Mouse (Mus musculus) embryonic facial prominence, embryonic 15.5 days (tissue): ENCODE results near the gene Atp12a. TPM values are rescaled to one million over a fixed set of nuclear protein-coding genes. Genes with fewer than 3 reads are reported as not detected.
A peak's percentile ranks its signal among the peaks of the same experiment; 100 is the strongest.

ENCODE experiments used
- ATAC-seq: fragments of 200-750 bp; cut with Nextera tagmentation; 2 replicates; pipeline ENCODE4 v1.8.0; 2017; ENCODE audit warnings: low read depth, moderate TSS enrichment; ENCODE audit not compliant: insufficient number of reproducible peaks, low FRiP score, low TSS enrichment
- H3K27ac ChIP-seq: fragments of 300-500 bp; sonication (generic); replicated peaks from 2 replicates; pipeline ENCODE4 v1.5.1; 2015; ENCODE audit warnings: mild to moderate bottlenecking, inconsistent platforms
- H3K27me3 ChIP-seq: fragments of 300-500 bp; sonication (generic); 2 replicates; pipeline ENCODE4 v1.6.1; 2015; ENCODE audit warnings: inconsistent platforms
- H3K36me3 ChIP-seq: fragments of 300-500 bp; sonication (generic); 2 replicates; pipeline ENCODE4 v1.6.1; 2015; ENCODE audit warnings: mild to moderate bottlenecking, inconsistent platforms
- H3K4me1 ChIP-seq: fragments of 300-500 bp; sonication (generic); 2 replicates; pipeline ENCODE4 v1.6.1; 2015; ENCODE audit warnings: inconsistent platforms
- H3K4me2 ChIP-seq: fragments of 300-500 bp; sonication (generic); replicated peaks from 2 replicates; pipeline ENCODE4 v1.6.1; 2015; ENCODE audit warnings: mild to moderate bottlenecking, inconsistent platforms
- H3K4me3 ChIP-seq: fragments of 300-500 bp; sonication (generic); replicated peaks from 2 replicates; pipeline ENCODE4 v1.5.1; 2015; ENCODE audit warnings: mild to moderate bottlenecking, inconsistent platforms
- H3K9ac ChIP-seq: fragments of 300-500 bp; sonication (generic); 2 replicates; pipeline ENCODE4 v1.6.1; 2015; ENCODE audit warnings: inconsistent platforms
- H3K9me3 ChIP-seq: fragments of 300-500 bp; sonication (generic); replicated peaks from 2 replicates; pipeline ENCODE4 v1.6.1; 2016; ENCODE audit warnings: inconsistent platforms
- WGBS: fragments of 180-500 bp; shearing (Covaris S2); methylation state at CpG from one replicate; pipeline ENCODE4 v1.1.7; 2015; 5-methylcytosine and 5-hydroxymethylcytosine counted together
- polyA plus RNA-seq: library from polyadenylated mRNA; unstranded; fragments of >200 nt; fragmentation: Nextera tagmentation; extraction: Ambion mirVana; gene quantifications from 2 replicates; pipeline ENCODE4 v1.2.1, GENCODE M21; 2015

The Atp12a gene
- polyA plus RNA-seq, 1 experiment from 2014 or later, result 0.64 TPM

DNA sequence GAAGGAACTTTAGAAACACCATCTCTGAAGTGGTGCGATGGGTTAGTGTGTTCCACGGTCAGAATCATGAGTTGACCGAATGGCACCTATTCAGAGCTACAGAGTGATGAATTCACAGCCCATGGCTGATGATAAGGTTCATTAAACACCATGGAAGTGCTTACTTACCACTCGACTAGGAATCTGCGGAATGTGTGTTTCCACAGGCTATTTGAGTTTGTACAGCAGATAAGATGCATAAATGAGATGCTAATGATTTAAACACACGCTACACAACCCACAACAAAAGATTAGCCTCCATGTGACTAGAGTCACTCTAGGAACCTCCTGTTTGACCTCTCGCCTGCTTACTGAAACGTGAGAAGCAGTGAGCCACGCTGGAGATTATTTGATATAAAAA lies 14.5 kb downstream of the Atp12a start:
- H3K27ac ChIP-seq, result no peak overlapping the region

DNA sequence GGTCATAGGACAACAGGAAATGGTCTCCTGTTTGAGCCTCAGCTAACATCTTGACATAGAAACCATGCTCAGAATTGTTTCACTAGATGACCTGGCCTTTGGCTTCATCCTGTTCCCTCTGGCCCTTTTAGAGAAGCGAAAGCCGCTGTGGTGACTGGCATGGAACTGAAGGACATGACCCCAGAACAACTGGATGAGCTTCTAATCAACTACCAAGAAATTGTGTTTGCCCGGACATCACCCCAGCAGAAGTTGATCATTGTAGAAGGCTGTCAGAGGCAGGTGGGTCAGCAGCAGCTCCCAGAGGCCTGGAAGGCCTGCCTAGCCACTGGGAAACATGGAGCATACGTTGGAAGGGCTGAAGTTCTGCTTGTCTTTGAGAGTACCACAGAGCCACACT lies 17.5 kb downstream of the Atp12a start:
- no peak for ATAC-seq
- Histone ChIP-seq H3K9ac (no peak overlapping the region), H3K36me3 (no peaks in the 10 kb centered on the region), H3K4me3 (no peak overlapping the region), H3K27ac (no peak overlapping the region), H3K27me3 (no peaks in the 10 kb centered on the region), H3K9me3 (no peaks in the 10 kb centered on the region), H3K4me2 (no peak overlapping the region), H3K4me1 (no peaks in the 10 kb centered on the region)
- 77% methylated on average over 4 of the region's 4 CpGs for WGBS

More for the DNA sequence above, 14.5 kb downstream of the Atp12a start:
- H3K4me2 ChIP-seq, result no peak overlapping the region
- no peaks in the 10 kb centered on the region for H3K4me1 ChIP-seq
- no peaks in the 10 kb centered on the region for H3K9me3 ChIP-seq
- no peaks in the 10 kb centered on the region for H3K27me3 ChIP-seq
- H3K9ac ChIP-seq, result no peak overlapping the region
- H3K4me3 ChIP-seq, result no peak overlapping the region
- no peaks in the 10 kb centered on the region for H3K36me3 ChIP-seq
- 57% methylated on average over 9 of the region's 9 CpGs for WGBS
- no peak for ATAC-seq

DNA sequence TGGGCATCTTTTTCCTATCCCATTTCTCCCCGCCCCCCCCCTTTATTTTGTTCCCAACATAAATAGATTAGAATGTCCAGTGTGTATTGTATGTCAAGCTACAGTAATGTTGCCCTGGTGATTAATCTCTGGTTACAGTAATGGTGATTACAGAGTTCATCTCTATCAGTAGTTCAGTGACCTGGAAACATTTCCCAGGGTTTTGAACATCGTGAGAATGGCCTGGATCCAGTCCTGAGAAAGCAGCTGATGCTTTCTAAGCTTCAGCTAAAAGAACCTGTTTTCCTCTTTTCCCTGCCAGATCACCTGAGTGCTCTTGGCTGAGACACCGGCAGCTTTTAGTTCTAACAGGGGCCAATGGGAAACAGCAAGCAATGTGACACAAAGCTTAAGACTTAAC lies 25.4 kb downstream of the Atp12a start:
- Histone ChIP-seq H3K4me1 (no peaks in the 10 kb centered on the region), H3K36me3 (no peaks in the 10 kb centered on the region), H3K9me3 (no peaks in the 10 kb centered on the region), H3K4me2 (no peak overlapping the region), H3K4me3 (no peak overlapping the region), H3K27me3 (no peaks in the 10 kb centered on the region), H3K9ac (no peak overlapping the region), H3K27ac (no peak overlapping the region)
- WGBS, result 76% methylated on average over 3 of the region's 3 CpGs
- ATAC-seq, result no peak

DNA sequence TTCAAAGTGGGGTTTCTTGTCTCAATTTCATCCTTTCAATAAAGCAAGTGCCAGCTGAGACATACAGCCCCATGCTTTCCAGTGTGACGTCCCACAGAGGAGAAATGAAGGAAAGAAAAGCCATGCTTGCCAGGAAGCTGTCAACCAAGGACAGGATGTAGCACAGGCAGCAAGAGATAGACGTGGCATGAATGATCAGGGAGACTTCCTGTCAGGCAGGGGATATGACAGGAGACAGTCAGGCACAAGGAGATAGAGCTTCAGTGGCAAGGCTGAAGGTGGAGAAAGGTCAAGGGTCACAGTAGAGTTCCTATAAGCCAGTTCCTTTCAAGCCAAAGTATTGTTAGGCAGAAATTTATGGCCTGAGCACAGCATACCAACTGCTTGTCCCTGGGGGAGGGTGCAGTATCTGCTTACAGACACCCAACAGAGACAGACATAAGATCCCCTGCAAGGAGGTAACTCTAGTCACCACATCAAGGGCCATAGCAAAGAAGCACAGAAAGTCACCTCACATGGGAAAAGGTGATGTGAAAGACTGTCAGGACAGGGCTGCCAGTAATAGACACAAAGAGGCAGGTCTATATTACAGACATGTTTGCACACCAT lies 28.9 kb downstream of the Atp12a start:
- no peaks in the 10 kb centered on the region for H3K27me3 ChIP-seq
- no peak for ATAC-seq
- H3K4me3 ChIP-seq, result no peak overlapping the region
- H3K4me2 ChIP-seq, result no peak overlapping the region
- no peaks in the 10 kb centered on the region for H3K4me1 ChIP-seq
- H3K9ac ChIP-seq, result no peak overlapping the region
- no peaks in the 10 kb centered on the region for H3K9me3 ChIP-seq
- 16% methylated on average over 2 of the region's 2 CpGs for WGBS
- no peaks in the 10 kb centered on the region for H3K36me3 ChIP-seq
- no peak overlapping the region for H3K27ac ChIP-seq

DNA sequence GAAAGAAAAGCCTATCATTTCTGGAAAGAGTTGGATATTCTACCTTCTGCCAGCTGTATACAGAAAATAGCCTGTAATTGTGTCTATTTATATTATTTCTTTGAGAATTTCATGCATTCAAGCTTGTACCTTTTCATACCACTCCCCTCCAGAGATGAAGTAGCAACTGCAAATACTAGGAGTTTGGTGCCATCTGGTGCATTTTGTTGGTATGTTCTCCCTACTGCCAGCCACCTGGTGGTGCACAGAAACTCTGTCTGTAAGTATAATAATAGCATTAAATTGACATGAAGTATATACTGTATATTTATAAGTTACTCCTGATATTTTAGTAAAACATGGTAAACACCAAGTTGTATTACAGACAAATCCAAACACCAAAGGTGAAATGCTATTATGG lies 33.1 kb downstream of the Atp12a start:
- Histone ChIP-seq H3K27ac (no peak overlapping the region), H3K36me3 (no peaks in the 10 kb centered on the region), H3K4me2 (no peak overlapping the region), H3K9me3 (no peaks in the 10 kb centered on the region), H3K4me3 (no peak overlapping the region), H3K27me3 (no peaks in the 10 kb centered on the region), H3K9ac (no peak overlapping the region), H3K4me1 (no peaks in the 10 kb centered on the region)
- no peak for ATAC-seq

DNA sequence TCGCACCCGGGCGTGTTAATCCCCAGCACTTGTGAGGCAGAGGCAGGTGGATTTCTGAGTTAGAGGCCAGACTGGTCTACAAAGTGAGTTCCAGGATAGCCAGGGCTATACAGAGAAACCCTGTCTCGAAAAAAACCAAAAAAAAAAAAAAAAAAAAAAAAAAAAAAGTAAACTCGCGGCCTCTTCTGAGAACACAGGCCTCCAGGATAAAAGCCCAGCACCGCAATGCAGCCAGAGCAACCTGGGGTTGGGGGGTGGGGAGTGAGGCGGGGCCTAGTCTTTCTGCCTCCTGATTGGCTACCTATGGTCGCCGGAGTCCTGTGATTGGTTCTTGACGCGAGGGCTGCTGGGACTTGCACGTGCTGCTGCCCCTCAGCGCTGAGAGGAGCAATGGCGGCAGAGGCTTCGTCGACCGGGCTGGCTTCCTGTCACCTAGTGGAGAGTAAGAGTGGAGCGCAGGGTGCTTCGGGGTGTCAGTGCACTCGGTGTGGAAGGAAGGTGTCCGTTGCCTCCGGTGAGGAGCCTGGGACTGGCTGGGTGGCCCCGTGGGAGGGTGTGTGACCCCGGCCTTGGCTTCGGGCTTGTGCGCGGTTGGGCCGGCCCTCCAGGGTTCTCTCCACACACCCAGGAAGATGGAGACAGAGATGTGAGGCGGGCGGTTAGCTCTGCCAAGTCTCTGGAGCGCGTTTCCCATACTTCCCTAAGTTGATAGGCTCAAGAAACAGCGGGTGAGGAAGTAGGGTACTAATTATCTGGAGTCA lies 37.6 kb downstream of the Atp12a start, which contains the start of gene Rnf17:
TSS of gene Rnf17 (plus strand) at position 271 of the 761 bp plus-strand sequence.
- 0 out of 2 replicates have a peak within 1 kb of the TSS, but pooled peaks have one; percentile 10 for H3K4me2 ChIP-seq
- H3K4me3 ChIP-seq, result 0 out of 2 replicates have a peak within 1 kb of the TSS, but pooled peaks have one; percentile 16
- WGBS, result 69% methylated on average over 34 of the region's 34 CpGs
- H3K4me1 ChIP-seq, result no peaks in the 10 kb centered on the region
- H3K9ac ChIP-seq, result no peak within 1 kb of the TSS
- no peaks in the 10 kb centered on the region for H3K9me3 ChIP-seq
- no peak within 1 kb of the TSS for H3K27ac ChIP-seq
- ATAC-seq, result no peak
- H3K36me3 ChIP-seq, result no peaks in the 10 kb centered on the region
- H3K27me3 ChIP-seq, result no peaks in the 10 kb centered on the region

DNA sequence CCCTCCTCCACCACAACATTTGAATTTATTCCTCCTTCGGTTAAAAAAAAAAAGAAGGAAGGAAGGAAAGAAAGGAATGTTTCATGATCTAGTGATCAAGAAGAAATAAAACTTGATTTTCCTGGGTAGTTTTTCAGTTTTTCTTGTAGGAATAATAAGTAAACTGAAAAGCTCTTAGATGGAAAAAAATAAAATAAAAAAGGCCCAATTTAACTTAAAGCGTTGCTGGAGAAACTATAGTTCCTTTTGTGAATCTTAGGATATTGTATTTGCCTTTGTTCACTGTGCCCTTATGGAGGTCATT lies 38.2 kb downstream of the Atp12a start:
- WGBS, result 86% methylated on average over 2 of the region's 2 CpGs
- Histone ChIP-seq H3K4me2 (0 out of 2 replicates have a peak overlapping the region, but pooled peaks have one; percentile 10), H3K4me1 (no peaks in the 10 kb centered on the region), H3K27me3 (no peaks in the 10 kb centered on the region), H3K9me3 (no peaks in the 10 kb centered on the region), H3K36me3 (no peaks in the 10 kb centered on the region), H3K9ac (no peak overlapping the region), H3K27ac (no peak overlapping the region), H3K4me3 (no peak overlapping the region)
- ATAC-seq, result no peak

Other genes with a start within 250 kb of the Atp12a start
- not detected in 2 replicates for gene Gzme, start 244.4 kb upstream of the Atp12a start, polyA plus RNA-seq
- not detected in 2 replicates for gene Gzmd, start 232.5 kb upstream of the Atp12a start, polyA plus RNA-seq
- gene Gzmg, start 205.5 kb upstream of the Atp12a start, polyA plus RNA-seq, result not detected in 2 replicates
- not detected in 2 replicates for gene Gzmn, start 190.5 kb upstream of the Atp12a start, polyA plus RNA-seq
- not detected in 2 replicates for gene Gzmf, start 153.7 kb upstream of the Atp12a start, polyA plus RNA-seq
- 0.25 and 0.31 TPM in 2 replicates for gene Gzmc, start 130.4 kb upstream of the Atp12a start, polyA plus RNA-seq
- gene Gzmb, start 102.8 kb upstream of the Atp12a start, polyA plus RNA-seq, result 0.46 and 0.67 TPM in 2 replicates
- gene Rnf17, start 37.5 kb downstream of the Atp12a start, polyA plus RNA-seq, result 1.2 and 1.5 TPM in 2 replicates
- 9.2 and 10.4 TPM in 2 replicates for gene Cenpj, start 210.4 kb downstream of the Atp12a start, polyA plus RNA-seq
- 4.2 and 4.7 TPM in 2 replicates for gene Parp4, start 210.6 kb downstream of the Atp12a start, polyA plus RNA-seq